Mouse (Mus musculus) lung, adult 2 months (tissue): ENCODE results near the gene Lsamp. TPM values are rescaled to one million over a fixed set of nuclear protein-coding genes. Genes with fewer than 3 reads are reported as not detected.

ENCODE experiments used
- DNase-seq: peaks from one replicate; pipeline ENCODE4 v3.0.0; 2022
- H3K4me1 ChIP-seq: fragments of 200-500 bp; 2 replicates; pipeline ENCODE4 v1.6.1; 2011; ENCODE audit warnings: low read length; ENCODE audit not compliant: control insufficient read depth, insufficient read depth
- H3K4me3 ChIP-seq: fragments of 200-500 bp; replicated peaks from 2 replicates; pipeline ENCODE3; 2011; ENCODE audit warnings: low read depth, mild to moderate bottlenecking, control low read depth, low read length; ENCODE audit errors: extremely low read depth
- CTCF ChIP-seq: fragments of 200-500 bp; IDR thresholded peaks from 2 replicates; pipeline ENCODE4 v1.5.1; 2011; ENCODE audit warnings: mild to moderate bottlenecking, low read length, control low read depth; ENCODE audit not compliant: insufficient read depth
- POLR2A ChIP-seq: fragments of 200-500 bp; IDR thresholded peaks from 2 replicates; pipeline ENCODE4 v1.6.1; 2011; ENCODE audit warnings: low read depth, mild to moderate bottlenecking, control low read depth, low read length, borderline replicate concordance; ENCODE audit errors: extremely low read depth
- WGBS: fragments of 180-500 bp; shearing (Covaris S2); methylation state at CpG from one replicate; pipeline ENCODE4 v1.1.7; 2018; 5-methylcytosine and 5-hydroxymethylcytosine counted together
- polyA plus RNA-seq: library from polyadenylated mRNA; depleted of rRNA; stranded (reverse); fragments of >200 nt; gene quantifications from 2 replicates; pipeline ENCODE4 v1.2.3, GENCODE M21; 2012

Gene Lsamp
- polyA plus RNA-seq, 1 experiment, result 0.28 TPM

DNA sequence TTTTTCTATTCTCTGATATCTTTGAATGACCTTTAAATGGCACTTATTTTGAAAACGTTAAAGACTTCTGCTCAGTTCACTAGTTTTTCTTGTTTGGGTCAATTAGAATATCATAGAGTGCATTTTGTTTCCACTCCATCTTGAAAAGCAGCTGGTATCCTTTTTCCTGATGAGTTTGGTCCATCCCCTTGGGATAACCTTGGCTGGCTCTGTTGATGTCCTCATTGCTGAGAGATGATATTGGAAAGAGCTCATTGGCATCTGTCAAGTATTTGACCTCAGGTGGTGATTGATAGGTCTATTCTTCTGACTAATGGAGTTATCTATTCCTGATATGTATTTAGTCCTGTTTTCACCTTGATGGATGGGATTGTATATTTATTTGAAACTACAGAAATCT, 454.7 kb downstream of the Lsamp start:
- Histone ChIP-seq H3K4me3 (no peak overlapping the region), H3K4me1 (no peaks in the 10 kb centered on the region)
- no peak for TF ChIP-seq CTCF
- no peak for TF ChIP-seq POLR2A
- no peak for DNase-seq
- WGBS, result 61% methylated on average over 1 of the region's 1 CpGs

GRCm38 (mm10) chr16:40446587-40446986, 462.4 kb downstream of the Lsamp start:
- 59% methylated on average over 5 of the region's 5 CpGs for WGBS
- DNase-seq, result no peak
- no peaks in the 10 kb centered on the region for H3K4me1 ChIP-seq
- no peak overlapping the region for H3K4me3 ChIP-seq
- TF ChIP-seq POLR2A (no peak), CTCF (no peak)

DNA sequence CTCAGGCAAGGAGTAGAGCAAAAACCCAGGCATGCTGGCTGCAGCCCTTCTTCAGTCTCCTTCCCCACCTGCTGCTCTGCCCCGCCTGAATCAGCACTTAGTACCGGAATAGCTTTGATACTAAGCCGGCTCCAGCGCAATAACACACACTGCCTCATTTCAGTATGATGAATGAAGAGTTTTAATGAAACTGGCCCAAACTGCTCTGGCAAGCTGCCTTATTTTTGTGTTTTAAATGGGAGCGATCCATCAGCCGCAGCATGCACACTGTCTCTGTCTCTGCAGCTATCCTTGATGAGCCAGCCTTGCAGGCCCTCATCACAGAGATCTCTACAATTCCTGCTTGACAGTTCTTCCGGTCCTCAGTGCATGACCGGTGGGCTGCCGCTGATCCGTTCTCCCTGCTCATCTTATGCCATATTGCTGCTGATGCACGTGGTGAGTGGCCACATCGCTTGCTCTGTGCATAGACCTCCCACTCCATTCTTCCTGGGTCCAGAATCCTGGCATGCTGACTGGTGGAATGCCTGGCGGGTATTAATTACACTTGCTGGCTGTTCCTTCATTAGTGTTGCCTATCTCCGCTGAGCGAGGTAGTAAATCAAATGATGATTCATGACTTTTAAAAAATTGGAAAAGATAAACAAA, 479.4 kb downstream of the Lsamp start:
- Histone ChIP-seq H3K4me1 (no peaks in the 10 kb centered on the region), H3K4me3 (no peak overlapping the region)
- 55% methylated on average over 15 of the region's 15 CpGs for WGBS
- DNase-seq, result no peak
- TF ChIP-seq CTCF, result no peak
- TF ChIP-seq POLR2A, result no peak

DNA sequence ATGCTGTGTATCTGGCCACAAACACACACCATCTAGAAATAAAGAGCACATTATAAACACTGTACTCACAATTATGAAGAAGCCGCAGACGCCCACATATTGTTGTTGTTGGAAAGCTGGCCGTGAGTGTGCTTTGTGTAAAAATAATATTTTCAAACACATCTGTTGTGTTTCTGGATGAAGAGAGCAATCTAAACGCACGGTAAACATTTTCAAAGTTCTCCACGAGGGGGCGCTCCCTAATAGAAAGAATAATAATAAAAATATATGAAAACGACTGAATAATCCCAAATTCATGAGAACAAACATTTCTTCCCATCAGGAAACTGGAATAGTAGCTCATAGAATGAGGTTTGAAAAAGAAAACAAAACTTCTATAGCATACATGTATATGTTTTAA, 482.4 kb downstream of the Lsamp start:
- DNase-seq, result no peak
- 16% methylated on average over 8 of the region's 8 CpGs for WGBS
- no peaks in the 10 kb centered on the region for H3K4me1 ChIP-seq
- H3K4me3 ChIP-seq, result no peak overlapping the region
- no peak for TF ChIP-seq CTCF
- no peak for TF ChIP-seq POLR2A

GRCm38 (mm10) chr16:40470946-40471345, 486.8 kb downstream of the Lsamp start:
- no peak for TF ChIP-seq CTCF
- no peak for TF ChIP-seq POLR2A
- 67% methylated on average over 6 of the region's 6 CpGs for WGBS
- no peak overlapping the region for H3K4me3 ChIP-seq
- H3K4me1 ChIP-seq, result no peaks in the 10 kb centered on the region
- DNase-seq, result no peak

- no peaks in the 10 kb centered on the region for H3K4me1 ChIP-seq
- no peak for DNase-seq
- 80% methylated on average over 5 of the region's 5 CpGs for WGBS
- H3K4me3 ChIP-seq, result no peak overlapping the region
- TF ChIP-seq CTCF (no peak), POLR2A (no peak)
These were observed 487.8 kb downstream of the Lsamp start for GRCm38 (mm10) chr16:40471967-40472366.

GRCm38 (mm10) chr16:40491606-40492005, 507.4 kb downstream of the Lsamp start:
- no peak overlapping the region for H3K4me3 ChIP-seq
- DNase-seq, result no peak
- H3K4me1 ChIP-seq, result no peaks in the 10 kb centered on the region
- TF ChIP-seq CTCF (no peak), POLR2A (no peak)
- 74% methylated on average over 2 of the region's 2 CpGs for WGBS

DNA sequence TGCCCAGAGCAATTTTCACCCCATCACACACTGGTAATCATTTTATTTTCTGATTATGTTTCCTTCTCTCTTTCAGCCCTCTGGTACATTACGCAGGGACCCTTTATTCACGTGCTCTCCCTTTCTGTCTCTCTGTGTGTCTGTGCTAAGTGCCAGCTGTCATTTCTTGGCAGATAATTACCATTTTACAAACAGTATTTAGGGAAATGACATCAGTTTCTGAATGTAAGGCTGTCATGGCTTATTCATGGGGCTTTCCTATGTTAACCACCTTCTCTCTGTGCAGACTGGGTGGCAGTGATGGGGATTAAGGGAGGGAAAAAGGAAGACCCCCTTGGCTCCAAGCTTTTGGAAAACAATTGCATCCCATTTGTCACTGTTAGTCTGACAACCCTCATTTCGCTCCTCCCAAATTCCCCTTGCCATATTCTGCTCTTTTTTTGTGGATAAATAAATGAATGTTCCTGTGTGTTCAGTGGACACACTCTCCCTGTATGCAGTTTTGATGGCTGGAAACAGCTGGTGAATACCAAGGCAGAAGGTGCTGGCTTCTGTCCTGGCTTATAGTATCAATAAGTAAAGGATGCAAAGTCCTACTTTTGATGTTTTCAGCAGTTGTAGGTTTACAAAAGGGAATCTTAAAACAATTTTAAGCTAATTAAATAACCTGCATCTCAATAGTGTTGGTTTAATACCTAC, 520.2 kb downstream of the Lsamp start:
- no peak for DNase-seq
- WGBS, result 48% methylated on average over 3 of the region's 3 CpGs
- no peak for TF ChIP-seq CTCF
- TF ChIP-seq POLR2A, result no peak
- H3K4me1 ChIP-seq, result no peaks in the 10 kb centered on the region
- H3K4me3 ChIP-seq, result no peak overlapping the region

DNA sequence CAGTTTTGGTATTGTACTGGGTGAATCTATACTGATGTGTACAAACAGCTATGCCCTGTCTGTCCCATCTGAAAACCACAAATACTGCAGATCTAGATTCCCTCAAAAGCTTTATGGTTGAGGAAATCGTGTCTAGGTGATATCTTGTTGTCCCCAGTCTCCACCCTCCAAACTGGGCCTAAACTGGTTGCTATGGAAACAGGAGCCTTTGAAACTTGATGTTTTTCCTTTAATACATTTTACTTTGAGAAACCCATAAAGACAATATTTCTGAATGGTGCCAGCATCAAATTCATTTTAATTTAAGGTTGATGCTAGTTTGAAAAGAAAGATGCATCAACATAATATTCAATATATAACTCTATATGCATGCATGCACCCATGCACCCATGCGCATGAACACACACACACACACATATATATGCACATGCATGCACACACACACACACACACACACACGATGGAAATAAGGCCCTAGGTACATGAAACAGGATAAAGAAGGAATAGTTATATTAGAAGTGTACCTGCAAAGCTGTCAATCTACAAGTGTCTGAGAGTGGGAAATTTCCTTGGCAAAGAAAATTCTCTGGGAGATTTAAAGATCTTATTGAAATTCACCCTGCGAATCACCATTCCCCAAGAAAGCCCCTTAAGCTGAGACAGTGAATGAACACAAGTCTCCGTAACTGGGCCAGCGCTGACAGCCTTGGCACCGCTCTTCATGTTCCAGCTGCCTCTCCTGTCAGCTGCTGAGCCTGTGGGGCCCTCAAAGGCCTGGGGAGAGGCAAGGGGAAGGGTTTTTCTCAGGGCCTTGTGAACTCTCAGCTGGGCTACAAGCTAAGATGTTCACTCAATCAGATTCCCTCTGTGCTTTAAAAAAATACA, 525.2 kb downstream of the Lsamp start:
- WGBS, result 79% methylated on average over 7 of the region's 7 CpGs
- Histone ChIP-seq H3K4me1 (no peaks in the 10 kb centered on the region), H3K4me3 (no peak overlapping the region)
- no peak for DNase-seq
- TF ChIP-seq CTCF (no peak), POLR2A (no peak)
